Mouse (Mus musculus): ENCODE measurements around the gene Rpa1. TPM values are rescaled to one million over a fixed set of nuclear protein-coding genes. Genes with fewer than 3 reads are reported as not detected.
"Not testable (repeated sequence)": the region's sequence is repeated elsewhere in the genome, so short reads cannot be mapped to it uniquely, and the experiment has no call there.

Gene Rpa1
- polyA plus RNA-seq, 1 experiment from 2014 or later = 88.4 TPM

DNA sequence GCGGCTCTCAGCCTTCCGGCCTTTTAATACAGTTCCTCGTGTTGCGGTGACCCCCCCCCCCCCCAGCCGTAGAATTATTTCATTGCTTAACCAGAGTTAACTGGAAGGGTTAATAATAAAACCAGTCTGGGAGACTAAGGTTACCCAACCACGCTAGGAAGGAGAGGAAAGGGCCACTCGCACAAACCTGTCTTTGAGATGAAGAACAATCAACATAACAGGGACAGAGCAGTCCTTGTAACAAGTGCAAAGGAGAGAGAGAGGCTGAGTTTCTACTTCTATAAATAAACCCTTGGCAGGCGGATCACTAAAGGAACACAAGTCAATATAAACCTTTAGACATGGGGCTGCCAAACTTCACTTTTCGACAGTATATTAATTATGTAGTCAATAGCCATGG lies 50.5 kb downstream of the Rpa1 start:
- no peak overlapping the region for H3K4me2 ChIP-seq
- no peak for ATAC-seq (ENCODE audit: insufficient read depth)
- H3K9ac ChIP-seq = no peak overlapping the region
- no peak overlapping the region for H3K27ac ChIP-seq (replicated peaks)
- no peak overlapping the region for H3K4me3 ChIP-seq (replicated peaks)
- peaks cover 10% of the 10 kb centered on the region for H3K27me3 ChIP-seq
- peaks cover 31% of the 10 kb centered on the region for H3K36me3 ChIP-seq (replicated peaks)
- 62% methylated on average over 9 of the region's 9 CpGs for WGBS (ENCODE audit: insufficient replicate concordance)
- H3K4me1 ChIP-seq (replicated peaks) = peaks cover 48% of the 10 kb centered on the region
- no peaks in the 10 kb centered on the region for H3K9me3 ChIP-seq (replicated peaks)

DNA sequence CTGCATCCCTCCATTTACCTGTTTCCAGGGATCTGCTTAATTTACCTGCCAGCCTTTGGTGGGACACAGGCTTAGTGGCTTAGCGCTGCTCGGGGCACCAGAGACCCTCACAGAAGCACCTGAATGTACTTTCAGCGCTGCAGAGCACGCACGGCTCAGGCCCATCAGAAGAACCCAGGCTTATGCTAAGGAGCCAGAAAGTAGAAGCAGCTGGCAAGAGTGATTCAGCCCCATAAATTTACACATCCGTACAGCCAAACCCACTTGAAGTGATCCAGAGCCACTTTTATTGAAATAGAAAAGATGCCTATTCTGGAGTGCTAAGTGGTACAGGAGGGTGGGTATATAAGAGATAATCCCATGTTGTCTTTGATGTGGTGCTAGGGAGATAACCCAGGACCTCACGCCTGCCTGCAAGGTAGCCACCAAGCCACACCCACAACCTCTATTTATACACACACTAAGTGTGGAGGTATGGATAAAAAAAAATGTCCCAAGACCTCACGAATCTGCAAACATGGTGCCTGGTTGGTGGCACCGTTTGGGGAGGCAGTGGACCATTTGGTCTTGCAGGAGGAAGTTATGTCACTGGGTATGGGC lies 51.6 kb downstream of the Rpa1 start:
- 58% methylated on average over 9 of the region's 9 CpGs for WGBS (ENCODE audit: insufficient replicate concordance)
- Histone ChIP-seq H3K4me3 (replicated peaks) (no peak overlapping the region), H3K36me3 (replicated peaks) (peaks cover 20% of the 10 kb centered on the region), H3K9ac (no peak overlapping the region), H3K4me1 (replicated peaks) (peaks cover 42% of the 10 kb centered on the region), H3K9me3 (replicated peaks) (no peaks in the 10 kb centered on the region), H3K4me2 (no peak overlapping the region), H3K27ac (replicated peaks) (no peak overlapping the region), H3K27me3 (peaks cover 22% of the 10 kb centered on the region)
- ATAC-seq (ENCODE audit: insufficient read depth) = peak; percentile 49; the same call in 1 of the 2 replicates

DNA sequence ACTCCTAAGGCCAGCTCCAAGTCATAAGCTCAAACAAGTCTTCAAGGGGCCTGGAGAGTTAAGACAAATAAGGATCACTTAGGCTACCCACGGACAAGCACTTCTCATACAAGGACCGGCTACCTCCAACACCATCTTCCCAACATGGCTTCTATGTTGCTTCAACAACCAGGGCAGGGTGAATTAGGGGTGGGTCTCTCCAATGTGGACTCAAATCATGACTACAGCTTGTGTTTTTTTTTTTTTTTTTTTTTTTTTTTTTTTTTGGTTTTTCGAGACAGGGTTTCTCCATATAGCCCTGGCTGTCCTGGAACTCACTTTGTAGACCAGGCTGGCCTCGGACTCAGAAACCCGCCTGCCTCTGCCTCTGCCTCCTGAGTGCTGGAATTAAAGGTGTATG lies 52.6 kb downstream of the Rpa1 start:
- H3K9me3 ChIP-seq (replicated peaks); H3K4me3 ChIP-seq (replicated peaks); ATAC-seq (ENCODE audit: insufficient read depth); H3K4me2 ChIP-seq; H3K27ac ChIP-seq (replicated peaks); H3K9ac ChIP-seq: not testable (repeated sequence)
- peaks cover 38% of the 10 kb centered on the region for H3K4me1 ChIP-seq (replicated peaks)
- 73% methylated on average over 5 of the region's 5 CpGs for whole genome bisulfite sequencing (ENCODE audit: insufficient replicate concordance)
- peaks cover 10% of the 10 kb centered on the region for H3K36me3 ChIP-seq (replicated peaks)
- H3K27me3 ChIP-seq = peaks cover 28% of the 10 kb centered on the region

DNA sequence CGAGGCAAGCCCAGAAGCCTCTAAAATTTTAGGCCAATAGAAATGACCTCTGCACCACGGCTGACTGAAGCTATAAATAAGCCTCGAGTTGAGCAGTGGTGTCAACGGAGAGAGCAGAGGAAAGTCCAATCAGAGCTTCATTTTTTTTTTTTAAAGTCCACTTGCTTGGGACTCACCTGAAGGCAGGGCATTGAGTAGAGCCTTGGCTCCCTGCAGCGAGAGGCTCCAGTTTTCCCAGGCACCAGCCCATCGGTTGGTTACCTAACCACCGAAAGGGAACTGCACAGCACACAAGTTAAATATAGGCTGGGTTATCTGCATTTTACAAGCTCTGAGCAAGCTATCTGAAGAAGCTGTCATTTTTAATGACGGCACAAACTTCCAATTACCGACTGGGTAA lies 53.3 kb downstream of the Rpa1 start:
- H3K27ac ChIP-seq (replicated peaks) = no peak overlapping the region
- no peaks in the 10 kb centered on the region for H3K9me3 ChIP-seq (replicated peaks)
- peaks cover 4% of the 10 kb centered on the region for H3K36me3 ChIP-seq (replicated peaks)
- H3K4me1 ChIP-seq (replicated peaks) = peaks cover 37% of the 10 kb centered on the region
- no peak overlapping the region for H3K4me3 ChIP-seq (replicated peaks)
- WGBS (ENCODE audit: insufficient replicate concordance) = 14% methylated on average over 9 of the region's 9 CpGs
- H3K4me2 ChIP-seq = no peak overlapping the region; the same call in 1 of the 2 replicates
- H3K27me3 ChIP-seq = peaks cover 29% of the 10 kb centered on the region
- ATAC-seq (ENCODE audit: insufficient read depth) = no peak
- H3K9ac ChIP-seq = no peak overlapping the region

DNA sequence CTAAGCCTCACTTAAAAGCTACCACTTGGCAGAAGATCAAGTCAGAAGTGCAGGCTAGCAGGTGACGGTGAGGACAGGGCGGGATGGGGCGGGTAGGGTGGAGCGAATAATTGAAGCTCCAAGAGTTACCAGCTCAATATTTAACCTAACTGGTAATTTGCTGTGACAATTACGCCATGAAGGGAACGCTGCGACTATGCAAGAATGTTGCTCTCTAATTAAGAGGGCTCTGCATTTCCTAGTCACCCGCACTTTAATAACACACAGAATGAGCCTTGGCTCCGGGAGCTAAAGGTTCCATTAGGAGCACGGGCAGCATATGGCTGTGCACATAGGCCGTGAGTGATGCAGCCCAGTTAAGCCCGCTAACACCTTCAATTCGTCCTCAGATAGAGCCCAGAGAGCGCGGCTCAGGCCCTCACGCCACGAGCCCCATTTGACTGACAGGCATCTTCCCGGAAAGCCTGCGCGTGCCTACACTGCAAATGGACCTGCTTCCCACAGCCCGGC lies 54.2 kb downstream of the Rpa1 start:
- H3K9me3 ChIP-seq (replicated peaks) = no peaks in the 10 kb centered on the region
- H3K9ac ChIP-seq = no peak overlapping the region
- 67% methylated on average over 21 of the region's 21 CpGs for WGBS (ENCODE audit: insufficient replicate concordance)
- no peaks in the 10 kb centered on the region for H3K36me3 ChIP-seq (replicated peaks)
- ATAC-seq (ENCODE audit: insufficient read depth) = no peak
- peaks cover 37% of the 10 kb centered on the region for H3K4me1 ChIP-seq (replicated peaks)
- H3K27me3 ChIP-seq = peaks cover 34% of the 10 kb centered on the region
- H3K4me2 ChIP-seq = no peak overlapping the region
- no peak overlapping the region for H3K4me3 ChIP-seq (replicated peaks)
- no peak overlapping the region for H3K27ac ChIP-seq (replicated peaks)

DNA sequence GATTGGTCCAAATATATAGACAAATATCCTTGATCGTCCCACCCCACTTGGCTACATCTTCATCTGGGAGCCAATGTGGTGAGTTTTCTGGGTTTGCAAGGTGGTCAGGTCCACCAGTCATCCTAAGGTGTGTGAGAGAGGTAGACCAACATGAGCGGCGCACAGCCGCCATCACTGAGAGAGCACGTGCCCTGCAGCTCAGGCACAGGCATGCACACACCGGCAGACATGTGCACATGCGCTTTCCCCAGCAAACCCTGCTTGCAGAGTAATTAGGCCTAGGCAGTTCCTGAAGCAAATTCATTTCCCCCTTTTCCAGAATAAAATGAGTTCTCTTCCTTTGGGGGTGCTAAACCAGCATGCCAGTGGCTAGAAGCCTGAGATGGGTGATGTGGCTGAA lies 55.8 kb downstream of the Rpa1 start:
- peaks cover 37% of the 10 kb centered on the region for H3K4me1 ChIP-seq (replicated peaks)
- H3K27me3 ChIP-seq = peaks cover 44% of the 10 kb centered on the region
- H3K27ac ChIP-seq (replicated peaks) = no peak overlapping the region
- no peaks in the 10 kb centered on the region for H3K9me3 ChIP-seq (replicated peaks)
- no peak for ATAC-seq (ENCODE audit: insufficient read depth)
- no peak overlapping the region for H3K4me2 ChIP-seq
- no peak overlapping the region for H3K4me3 ChIP-seq (replicated peaks)
- whole genome bisulfite sequencing (ENCODE audit: insufficient replicate concordance) = 84% methylated on average over 7 of the region's 7 CpGs
- H3K9ac ChIP-seq = no peak overlapping the region
- no peaks in the 10 kb centered on the region for H3K36me3 ChIP-seq (replicated peaks)

DNA sequence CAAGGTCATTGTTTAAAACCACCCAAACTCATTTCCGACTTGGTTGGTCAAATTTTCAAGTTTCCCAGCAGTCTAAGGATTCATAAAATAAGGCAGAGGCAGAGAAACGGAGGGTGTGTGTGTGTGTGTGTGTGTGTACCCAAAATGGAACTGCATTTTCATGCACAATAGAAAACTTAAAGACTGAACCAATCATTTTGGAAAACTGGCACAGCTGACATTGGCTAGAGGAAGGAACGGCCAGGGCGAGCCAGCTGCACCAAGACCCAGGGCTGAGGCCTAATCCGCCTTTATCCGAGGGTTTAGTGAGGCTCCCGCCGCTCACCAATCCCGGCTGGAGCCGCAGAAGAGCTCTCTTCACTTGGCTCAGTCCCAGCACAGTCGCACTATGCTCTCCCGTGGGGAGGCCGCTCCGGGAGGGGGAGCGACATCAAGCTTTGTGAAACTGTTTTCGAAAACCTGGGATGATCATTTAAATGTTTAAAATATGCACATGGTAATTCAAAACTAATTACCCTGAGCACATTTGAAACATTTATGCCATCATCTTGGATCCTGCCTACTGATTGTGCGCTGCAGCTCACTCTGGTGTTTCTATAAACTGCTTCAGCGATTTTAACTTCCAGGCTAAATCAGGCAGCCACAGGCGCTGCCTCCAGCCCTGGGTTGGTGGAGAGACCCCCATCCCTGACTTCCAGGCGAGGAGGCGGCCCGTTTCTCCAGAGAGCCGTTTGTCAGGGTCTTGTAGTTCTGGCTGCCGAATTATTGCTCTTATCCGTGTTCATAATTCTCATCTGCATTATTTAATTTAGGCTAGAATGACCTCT lies 56.5 kb downstream of the Rpa1 start:
- H3K27me3 ChIP-seq = peaks cover 50% of the 10 kb centered on the region
- no peak overlapping the region for H3K4me3 ChIP-seq (replicated peaks)
- no peak overlapping the region for H3K27ac ChIP-seq (replicated peaks)
- no peaks in the 10 kb centered on the region for H3K9me3 ChIP-seq (replicated peaks)
- ATAC-seq (ENCODE audit: insufficient read depth) = no peak
- no peak overlapping the region; the same call in 1 of the 2 replicates for H3K4me2 ChIP-seq
- peaks cover 32% of the 10 kb centered on the region for H3K4me1 ChIP-seq (replicated peaks)
- no peaks in the 10 kb centered on the region for H3K36me3 ChIP-seq (replicated peaks)
- 51% methylated on average over 25 of the region's 25 CpGs for WGBS (ENCODE audit: insufficient replicate concordance)
- no peak overlapping the region for H3K9ac ChIP-seq

DNA sequence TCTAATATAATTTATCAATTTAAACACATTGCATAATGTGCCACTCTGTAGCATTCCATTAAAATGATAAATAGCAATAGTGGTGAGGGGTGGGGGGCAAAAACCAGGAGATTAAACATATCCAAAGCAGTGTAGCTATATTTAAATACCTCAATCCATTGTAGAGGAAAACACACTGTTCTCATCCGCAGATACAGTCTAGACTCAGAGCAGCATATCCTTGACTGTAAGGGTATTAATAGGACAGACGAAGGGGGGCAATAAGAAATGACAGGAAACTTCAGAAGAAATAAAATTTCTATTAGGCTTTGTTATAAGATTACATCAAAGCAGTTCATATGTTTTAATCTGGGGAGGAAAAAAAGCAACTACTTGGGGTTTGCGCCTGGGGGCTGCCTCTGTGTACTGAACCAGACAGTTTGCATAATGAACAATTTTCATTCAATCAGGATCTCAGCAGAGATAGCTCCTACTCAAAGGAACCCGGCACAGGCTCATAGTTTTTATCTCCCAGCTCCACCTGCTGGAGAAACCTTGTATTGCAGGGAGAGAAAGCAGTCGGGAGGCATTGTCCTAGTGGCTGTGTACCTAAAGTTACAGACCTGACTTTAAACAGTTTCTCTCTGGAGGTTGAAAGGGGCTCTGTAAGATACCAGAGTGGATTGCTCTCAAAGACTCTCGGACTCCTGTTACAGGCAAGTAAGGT lies 57.4 kb downstream of the Rpa1 start:
- H3K4me3 ChIP-seq (replicated peaks) = no peak overlapping the region
- no peak for ATAC-seq (ENCODE audit: insufficient read depth)
- WGBS (ENCODE audit: insufficient replicate concordance) = 15% methylated on average over 6 of the region's 6 CpGs
- no peaks in the 10 kb centered on the region for H3K36me3 ChIP-seq (replicated peaks)
- H3K9me3 ChIP-seq (replicated peaks) = no peaks in the 10 kb centered on the region
- no peak overlapping the region for H3K4me2 ChIP-seq
- peaks cover 23% of the 10 kb centered on the region for H3K4me1 ChIP-seq (replicated peaks)
- no peak overlapping the region for H3K27ac ChIP-seq (replicated peaks)
- H3K9ac ChIP-seq = no peak overlapping the region
- H3K27me3 ChIP-seq = peaks cover 55% of the 10 kb centered on the region

DNA sequence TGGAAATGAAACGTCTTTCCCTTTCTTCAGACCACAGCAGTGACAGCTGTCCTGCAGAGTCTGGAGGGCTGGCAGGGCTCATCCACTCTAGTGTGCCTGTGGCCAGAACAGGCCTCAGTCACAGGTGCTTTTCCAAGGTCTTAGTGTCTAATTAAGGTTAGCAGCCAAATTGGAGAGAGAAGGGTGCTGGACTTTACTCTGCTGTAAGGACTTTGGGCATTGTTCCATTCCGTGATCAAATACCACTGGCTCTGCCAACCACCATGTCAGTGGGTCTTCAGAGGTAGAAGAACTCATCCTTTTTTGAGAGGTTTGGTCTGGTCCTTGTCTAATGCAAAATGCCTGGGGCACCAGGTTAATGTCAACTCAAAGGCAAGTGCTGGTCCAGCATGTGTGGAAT lies 59.0 kb downstream of the Rpa1 start:
- Histone ChIP-seq H3K36me3 (replicated peaks) (no peaks in the 10 kb centered on the region), H3K4me2 (no peak overlapping the region), H3K27ac (replicated peaks) (no peak overlapping the region), H3K9me3 (replicated peaks) (no peaks in the 10 kb centered on the region), H3K4me3 (replicated peaks) (no peak overlapping the region), H3K4me1 (replicated peaks) (peaks cover 9% of the 10 kb centered on the region; the same call in 1 of the 2 replicates), H3K27me3 (peaks cover 60% of the 10 kb centered on the region), H3K9ac (no peak overlapping the region)
- no peak for ATAC-seq (ENCODE audit: insufficient read depth)
- 37% methylated on average over 2 of the region's 2 CpGs for WGBS (ENCODE audit: insufficient replicate concordance)

DNA sequence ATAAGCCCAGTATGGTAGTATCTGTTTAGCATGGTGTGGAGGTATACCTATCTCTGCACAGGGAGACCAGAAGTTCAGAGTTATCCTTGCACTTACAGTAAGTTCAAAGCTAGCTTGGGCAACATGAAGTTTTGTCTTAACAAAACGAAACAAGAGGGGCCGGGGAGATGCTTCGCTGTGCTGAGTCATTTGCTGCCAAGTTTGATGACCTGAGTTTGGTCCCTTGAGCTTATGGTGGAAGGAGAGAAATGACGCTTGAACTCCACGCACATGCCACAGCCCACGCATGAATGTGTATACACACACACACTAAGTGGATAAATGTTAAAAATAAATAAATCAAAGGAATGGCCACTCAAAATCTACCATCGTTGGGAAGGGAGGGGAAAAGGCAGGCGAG lies 59.6 kb downstream of the Rpa1 start:
- WGBS (ENCODE audit: insufficient replicate concordance) = 58% methylated on average over 8 of the region's 8 CpGs
- H3K4me2 ChIP-seq = no peak overlapping the region

DNA sequence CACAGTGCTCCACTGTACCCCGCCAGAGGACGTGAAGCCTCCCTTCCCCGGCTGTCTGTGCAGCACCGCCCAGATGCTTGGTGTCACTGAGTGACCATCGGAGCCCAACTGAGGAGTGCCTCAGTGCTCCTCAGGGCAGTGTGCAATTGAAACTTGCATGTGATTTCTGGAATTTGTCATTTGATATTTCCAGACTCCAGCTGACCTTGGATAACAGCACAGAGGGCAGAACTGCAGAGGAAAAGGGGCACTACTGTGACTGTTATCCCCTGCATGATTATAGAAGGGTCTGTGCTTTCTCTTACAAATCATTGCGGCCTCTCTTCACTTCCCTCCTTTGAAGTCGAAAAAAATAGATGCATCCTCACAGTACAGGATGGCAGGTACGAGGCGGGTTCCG lies 60.2 kb downstream of the Rpa1 start:
- Histone ChIP-seq H3K27me3 (peaks cover 60% of the 10 kb centered on the region), H3K4me1 (replicated peaks) (peaks cover 8% of the 10 kb centered on the region; the same call in 1 of the 2 replicates), H3K9me3 (replicated peaks) (no peaks in the 10 kb centered on the region), H3K4me3 (replicated peaks) (no peak overlapping the region), H3K27ac (replicated peaks) (no peak overlapping the region), H3K36me3 (replicated peaks) (no peaks in the 10 kb centered on the region), H3K9ac (no peak overlapping the region), H3K4me2 (no peak overlapping the region)
- ATAC-seq (ENCODE audit: insufficient read depth) = no peak
- WGBS (ENCODE audit: insufficient replicate concordance) = 72% methylated on average over 10 of the region's 10 CpGs

More for the DNA sequence above, 59.6 kb downstream of the Rpa1 start:
- Histone ChIP-seq H3K36me3 (replicated peaks) (no peaks in the 10 kb centered on the region), H3K27me3 (peaks cover 60% of the 10 kb centered on the region), H3K9ac (no peak overlapping the region), H3K27ac (replicated peaks) (no peak overlapping the region), H3K4me1 (replicated peaks) (0 out of 2 replicates have a peak, but pooled peaks cover 6% of the 10 kb centered on the region), H3K4me3 (replicated peaks) (no peak overlapping the region), H3K9me3 (replicated peaks) (no peaks in the 10 kb centered on the region)
- no peak for ATAC-seq (ENCODE audit: insufficient read depth)
